Mouse (Mus musculus): ENCODE data around the gene Ubp1. TPM values are rescaled to one million over a fixed set of nuclear protein-coding genes. Genes with fewer than 3 reads are reported as not detected.

Gene Ubp1
- polyA plus RNA-seq, 1 experiment from 2014 or later: 58.5 TPM

- Histone ChIP-seq H3K9me3 (ENCODE audit: control insufficient read depth, low read length) (no peaks in the 10 kb centered on the region), H3K36me3 (ENCODE audit: control insufficient read depth, insufficient read depth, low read length) (peaks cover 61% of the 10 kb centered on the region), H3K4me1 (replicated peaks; ENCODE audit: control insufficient read depth, insufficient read depth, low read length) (peaks cover 7% of the 10 kb centered on the region), H3K27me3 (replicated peaks; ENCODE audit: control insufficient read depth, insufficient read depth, low read length) (no peaks in the 10 kb centered on the region), H3K4me2 (no peak overlapping the region), H3K4me3 (ENCODE audit: low read depth, low read length) (no peak overlapping the region), H3K27ac (ENCODE audit: low read depth, low read length) (no peak overlapping the region), H3K9ac (ENCODE audit: low read depth, low read length) (no peak overlapping the region)
- 87% methylated on average over 4 of the region's 4 CpGs for WGBS
- DNase-seq (ENCODE audit: low spot score) (no peak), ATAC-seq (replicated peaks; ENCODE audit: low FRiP score) (no peak)
Measured at GRCm38 (mm10) chr9:113974945-113975344, 44.2 kb downstream of the Ubp1 start.

GRCm38 (mm10) chr9:113975442-113975841, 44.7 kb downstream of the Ubp1 start:
- Histone ChIP-seq H3K9me3 (ENCODE audit: control insufficient read depth, low read length) (no peaks in the 10 kb centered on the region), H3K27ac (ENCODE audit: low read depth, low read length) (no peak overlapping the region), H3K9ac (ENCODE audit: low read depth, low read length) (no peak overlapping the region), H3K4me2 (no peak overlapping the region), H3K36me3 (ENCODE audit: control insufficient read depth, insufficient read depth, low read length) (peaks cover 56% of the 10 kb centered on the region), H3K4me3 (ENCODE audit: low read depth, low read length) (no peak overlapping the region), H3K4me1 (replicated peaks; ENCODE audit: control insufficient read depth, insufficient read depth, low read length) (peaks cover 3% of the 10 kb centered on the region; the same call in 1 of the 2 replicates), H3K27me3 (replicated peaks; ENCODE audit: control insufficient read depth, insufficient read depth, low read length) (no peaks in the 10 kb centered on the region)
- 88% methylated on average over 7 of the region's 7 CpGs for WGBS
- DNase-seq (ENCODE audit: low spot score) (no peak), ATAC-seq (replicated peaks; ENCODE audit: low FRiP score) (no peak)

GRCm38 (mm10) chr9:113976264-113976663, 45.5 kb downstream of the Ubp1 start:
- H3K4me3 ChIP-seq (ENCODE audit: low read depth, low read length): no peak overlapping the region
- no peaks in the 10 kb centered on the region for H3K4me1 ChIP-seq (replicated peaks; ENCODE audit: control insufficient read depth, insufficient read depth, low read length)
- ATAC-seq (replicated peaks; ENCODE audit: low FRiP score) (no peak), DNase-seq (ENCODE audit: low spot score) (no peak)
- H3K27ac ChIP-seq (ENCODE audit: low read depth, low read length): no peak overlapping the region
- 95% methylated on average over 10 of the region's 10 CpGs for WGBS
- peaks cover 50% of the 10 kb centered on the region for H3K36me3 ChIP-seq (ENCODE audit: control insufficient read depth, insufficient read depth, low read length)
- no peaks in the 10 kb centered on the region for H3K9me3 ChIP-seq (ENCODE audit: control insufficient read depth, low read length)
- H3K4me2 ChIP-seq: no peak overlapping the region
- H3K27me3 ChIP-seq (replicated peaks; ENCODE audit: control insufficient read depth, insufficient read depth, low read length): no peaks in the 10 kb centered on the region
- H3K9ac ChIP-seq (ENCODE audit: low read depth, low read length): no peak overlapping the region

- WGBS: 86% methylated on average over 11 of the region's 11 CpGs
Measured at GRCm38 (mm10) chr9:113977225-113977840, 46.6 kb downstream of the Ubp1 start.

GRCm38 (mm10) chr9:113978656-113979055, 47.9 kb downstream of the Ubp1 start:
- Histone ChIP-seq H3K27ac (ENCODE audit: low read depth, low read length) (no peak overlapping the region), H3K9ac (ENCODE audit: low read depth, low read length) (no peak overlapping the region), H3K36me3 (ENCODE audit: control insufficient read depth, insufficient read depth, low read length) (peaks cover 41% of the 10 kb centered on the region), H3K27me3 (replicated peaks; ENCODE audit: control insufficient read depth, insufficient read depth, low read length) (no peaks in the 10 kb centered on the region), H3K4me2 (no peak overlapping the region), H3K9me3 (ENCODE audit: control insufficient read depth, low read length) (no peaks in the 10 kb centered on the region), H3K4me1 (replicated peaks; ENCODE audit: control insufficient read depth, insufficient read depth, low read length) (no peaks in the 10 kb centered on the region), H3K4me3 (ENCODE audit: low read depth, low read length) (no peak overlapping the region)
- no peak for ATAC-seq (replicated peaks; ENCODE audit: low FRiP score)
- 68% methylated on average over 7 of the region's 7 CpGs for WGBS
- no peak for DNase-seq (ENCODE audit: low spot score)

More at GRCm38 (mm10) chr9:113977225-113977840, 46.6 kb downstream of the Ubp1 start:
- Histone ChIP-seq H3K36me3 (ENCODE audit: control insufficient read depth, insufficient read depth, low read length) (peaks cover 48% of the 10 kb centered on the region), H3K9ac (ENCODE audit: low read depth, low read length) (no peak overlapping the region), H3K9me3 (ENCODE audit: control insufficient read depth, low read length) (no peaks in the 10 kb centered on the region), H3K4me3 (ENCODE audit: low read depth, low read length) (no peak overlapping the region), H3K27ac (ENCODE audit: low read depth, low read length) (no peak overlapping the region), H3K27me3 (replicated peaks; ENCODE audit: control insufficient read depth, insufficient read depth, low read length) (no peaks in the 10 kb centered on the region), H3K4me2 (no peak overlapping the region), H3K4me1 (replicated peaks; ENCODE audit: control insufficient read depth, insufficient read depth, low read length) (no peaks in the 10 kb centered on the region)
- DNase-seq (ENCODE audit: low spot score) (no peak), ATAC-seq (replicated peaks; ENCODE audit: low FRiP score) (no peak)

GRCm38 (mm10) chr9:113979356-113979755, 48.6 kb downstream of the Ubp1 start:
- H3K4me1 ChIP-seq (replicated peaks; ENCODE audit: control insufficient read depth, insufficient read depth, low read length): no peaks in the 10 kb centered on the region
- 96% methylated on average over 13 of the region's 13 CpGs for WGBS
- H3K9me3 ChIP-seq (ENCODE audit: control insufficient read depth, low read length): no peaks in the 10 kb centered on the region
- no peak overlapping the region for H3K27ac ChIP-seq (ENCODE audit: low read depth, low read length)
- peaks cover 35% of the 10 kb centered on the region for H3K36me3 ChIP-seq (ENCODE audit: control insufficient read depth, insufficient read depth, low read length)
- H3K4me3 ChIP-seq (ENCODE audit: low read depth, low read length): no peak overlapping the region
- H3K4me2 ChIP-seq: no peak overlapping the region
- no peak for ATAC-seq (replicated peaks; ENCODE audit: low FRiP score)
- no peak for DNase-seq (ENCODE audit: low spot score)
- H3K9ac ChIP-seq (ENCODE audit: low read depth, low read length): no peak overlapping the region
- no peaks in the 10 kb centered on the region for H3K27me3 ChIP-seq (replicated peaks; ENCODE audit: control insufficient read depth, insufficient read depth, low read length)

GRCm38 (mm10) chr9:113981099-113981880, 50.6 kb downstream of the Ubp1 start:
- no peak overlapping the region for H3K4me2 ChIP-seq
- no peak overlapping the region for H3K4me3 ChIP-seq (ENCODE audit: low read depth, low read length)
- no peaks in the 10 kb centered on the region for H3K27me3 ChIP-seq (replicated peaks; ENCODE audit: control insufficient read depth, insufficient read depth, low read length)
- no peak for DNase-seq (ENCODE audit: low spot score)
- no peak overlapping the region for H3K27ac ChIP-seq (ENCODE audit: low read depth, low read length)
- H3K4me1 ChIP-seq (replicated peaks; ENCODE audit: control insufficient read depth, insufficient read depth, low read length): no peaks in the 10 kb centered on the region
- 79% methylated on average over 16 of the region's 16 CpGs for WGBS
- peaks cover 21% of the 10 kb centered on the region; the same call in 1 of the 2 replicates for H3K36me3 ChIP-seq (ENCODE audit: control insufficient read depth, insufficient read depth, low read length)
- no peaks in the 10 kb centered on the region for H3K9me3 ChIP-seq (ENCODE audit: control insufficient read depth, low read length)
- no peak overlapping the region for H3K9ac ChIP-seq (ENCODE audit: low read depth, low read length)
- ATAC-seq (replicated peaks; ENCODE audit: low FRiP score): peak; percentile 60

GRCm38 (mm10) chr9:113982451-113982850, 51.7 kb downstream of the Ubp1 start:
- H3K4me2 ChIP-seq: no peak overlapping the region
- DNase-seq (ENCODE audit: low spot score) (no peak), ATAC-seq (replicated peaks; ENCODE audit: low FRiP score) (no peak)
- no peaks in the 10 kb centered on the region for H3K27me3 ChIP-seq (replicated peaks; ENCODE audit: control insufficient read depth, insufficient read depth, low read length)
- H3K36me3 ChIP-seq (ENCODE audit: control insufficient read depth, insufficient read depth, low read length): peaks cover 12% of the 10 kb centered on the region; the same call in 1 of the 2 replicates
- H3K4me1 ChIP-seq (replicated peaks; ENCODE audit: control insufficient read depth, insufficient read depth, low read length): no peaks in the 10 kb centered on the region
- 80% methylated on average over 2 of the region's 2 CpGs for WGBS
- H3K4me3 ChIP-seq (ENCODE audit: low read depth, low read length): no peak overlapping the region
- H3K27ac ChIP-seq (ENCODE audit: low read depth, low read length): no peak overlapping the region
- H3K9ac ChIP-seq (ENCODE audit: low read depth, low read length): no peak overlapping the region
- no peaks in the 10 kb centered on the region for H3K9me3 ChIP-seq (ENCODE audit: control insufficient read depth, low read length)
